Mouse (Mus musculus) forebrain, embryonic 15.5 days (tissue): ENCODE data around the gene Ccdc92b. TPM values are rescaled to one million over a fixed set of nuclear protein-coding genes. Genes with fewer than 3 reads are reported as not detected.

Experiments used
- ATAC-seq: fragments of 200-750 bp; cut with Nextera tagmentation; replicated peaks from 2 replicates; pipeline ENCODE4 v1.8.0; 2017; ENCODE audit warnings: mild to moderate bottlenecking, moderate TSS enrichment, moderate library complexity
- H3K27ac ChIP-seq: fragments of 300-500 bp; sonication (generic); replicated peaks from 2 replicates; pipeline ENCODE4 v1.5.1; 2015; ENCODE audit warnings: mild to moderate bottlenecking, inconsistent platforms
- H3K27me3 ChIP-seq: fragments of 300-500 bp; sonication (generic); 2 replicates; pipeline ENCODE4 v1.6.1; 2015; ENCODE audit warnings: inconsistent platforms
- H3K36me3 ChIP-seq: fragments of 300-500 bp; sonication (generic); 2 replicates; pipeline ENCODE4 v1.6.1; 2015; ENCODE audit warnings: mild to moderate bottlenecking, inconsistent platforms
- H3K4me1 ChIP-seq: fragments of 300-500 bp; sonication (generic); 2 replicates; pipeline ENCODE4 v1.6.1; 2015; ENCODE audit warnings: inconsistent platforms
- H3K4me2 ChIP-seq: fragments of 300-500 bp; sonication (generic); replicated peaks from 2 replicates; pipeline ENCODE4 v1.6.1; 2015; ENCODE audit warnings: mild to moderate bottlenecking, inconsistent platforms
- H3K4me3 ChIP-seq: fragments of 300-500 bp; sonication (generic); 2 replicates; pipeline ENCODE4 v1.5.1; 2015; ENCODE audit warnings: mild to moderate bottlenecking, inconsistent platforms
- H3K9ac ChIP-seq: fragments of 300-500 bp; sonication (generic); replicated peaks from 2 replicates; pipeline ENCODE4 v1.6.1; 2015; ENCODE audit warnings: mild to moderate bottlenecking, inconsistent platforms
- H3K9me3 ChIP-seq: fragments of 300-500 bp; sonication (generic); 2 replicates; pipeline ENCODE4 v1.6.1; 2016; ENCODE audit warnings: inconsistent platforms
- WGBS: fragments of 180-500 bp; shearing (Covaris S2); methylation state at CpG from one replicate; pipeline ENCODE4 v1.1.7; 2015; ENCODE audit warnings: mixed read lengths; 5-methylcytosine and 5-hydroxymethylcytosine counted together
- polyA plus RNA-seq: library from polyadenylated mRNA; unstranded; fragments of >200 nt; fragmentation: Nextera tagmentation; extraction: Ambion mirVana; gene quantifications from 2 replicates; pipeline ENCODE4 v1.2.1, GENCODE M21; 2015

The Ccdc92b gene
- polyA plus RNA-seq, 1 experiment from 2014 or later, result 3.1 TPM

GRCm38 (mm10) chr11:74589401-74590238 is 29.8 kb upstream of the Ccdc92b start:
- Histone ChIP-seq H3K4me2 (peak overlapping the region; percentile 57), H3K27me3 (peaks cover 38% of the 10 kb centered on the region)
- 2% methylated on average over 66 of the region's 66 CpGs for WGBS

GRCm38 (mm10) chr11:74590239-74590596 is 29.2 kb upstream of the Ccdc92b start:
- Histone ChIP-seq H3K27me3 (peaks cover 38% of the 10 kb centered on the region), H3K9me3 (no peaks in the 10 kb centered on the region)
- ATAC-seq, result no peak; the same call in 1 of the 2 replicates

More at GRCm38 (mm10) chr11:74589401-74590238, 29.8 kb upstream of the Ccdc92b start:
- no peaks in the 10 kb centered on the region for H3K4me1 ChIP-seq
- H3K27ac ChIP-seq, result peak overlapping the region; percentile 63
- no peaks in the 10 kb centered on the region for H3K9me3 ChIP-seq
- H3K4me3 ChIP-seq, result peak overlapping the region; percentile 49
- H3K9ac ChIP-seq, result peak overlapping the region; percentile 53
- no peaks in the 10 kb centered on the region for H3K36me3 ChIP-seq
- peak; percentile 91 for ATAC-seq

GRCm38 (mm10) chr11:74590691-74591090 is 28.7 kb upstream of the Ccdc92b start:
- peaks cover 38% of the 10 kb centered on the region for H3K27me3 ChIP-seq
- WGBS, result 28% methylated on average over 13 of the region's 13 CpGs

More at GRCm38 (mm10) chr11:74590239-74590596, 29.2 kb upstream of the Ccdc92b start:
- Histone ChIP-seq H3K27ac (peak overlapping the region; percentile 63; the same call in 1 of the 2 replicates), H3K4me2 (peak overlapping the region; percentile 57), H3K4me3 (peak overlapping the region; percentile 49), H3K36me3 (no peaks in the 10 kb centered on the region), H3K9ac (peak overlapping the region; percentile 53), H3K4me1 (no peaks in the 10 kb centered on the region)
- under 1% methylated on average over 25 of the region's 25 CpGs for WGBS

GRCm38 (mm10) chr11:74592246-74592645 is 27.2 kb upstream of the Ccdc92b start:
- Histone ChIP-seq H3K4me2 (no peak overlapping the region), H3K9me3 (no peaks in the 10 kb centered on the region), H3K36me3 (no peaks in the 10 kb centered on the region), H3K9ac (no peak overlapping the region), H3K4me1 (no peaks in the 10 kb centered on the region), H3K4me3 (no peak overlapping the region), H3K27me3 (peaks cover 38% of the 10 kb centered on the region), H3K27ac (no peak overlapping the region)
- ATAC-seq, result no peak
- 76% methylated on average over 3 of the region's 3 CpGs for WGBS

More at GRCm38 (mm10) chr11:74590691-74591090, 28.7 kb upstream of the Ccdc92b start:
- Histone ChIP-seq H3K27ac (peak overlapping the region; percentile 63; the same call in 1 of the 2 replicates), H3K9ac (peak overlapping the region; percentile 53), H3K9me3 (no peaks in the 10 kb centered on the region), H3K36me3 (no peaks in the 10 kb centered on the region), H3K4me1 (no peaks in the 10 kb centered on the region), H3K4me2 (peak overlapping the region; percentile 57), H3K4me3 (peak overlapping the region; percentile 49)
- ATAC-seq, result no peak

- no peaks in the 10 kb centered on the region for H3K36me3 ChIP-seq
- WGBS, result 74% methylated on average over 4 of the region's 4 CpGs
These were observed 22.0 kb upstream of the Ccdc92b start for GRCm38 (mm10) chr11:74597283-74597989.

GRCm38 (mm10) chr11:74597990-74598337 is 21.4 kb upstream of the Ccdc92b start:
- Histone ChIP-seq H3K4me1 (no peaks in the 10 kb centered on the region), H3K27me3 (no peaks in the 10 kb centered on the region), H3K4me3 (no peak overlapping the region), H3K9ac (no peak overlapping the region), H3K27ac (no peak overlapping the region), H3K9me3 (no peaks in the 10 kb centered on the region), H3K36me3 (no peaks in the 10 kb centered on the region), H3K4me2 (no peak overlapping the region)
- ATAC-seq, result no peak

More at GRCm38 (mm10) chr11:74597283-74597989, 22.0 kb upstream of the Ccdc92b start:
- no peaks in the 10 kb centered on the region for H3K27me3 ChIP-seq
- no peak overlapping the region for H3K4me2 ChIP-seq
- H3K4me1 ChIP-seq, result no peaks in the 10 kb centered on the region
- no peak overlapping the region for H3K27ac ChIP-seq
- no peak for ATAC-seq
- H3K9me3 ChIP-seq, result no peaks in the 10 kb centered on the region
- H3K9ac ChIP-seq, result no peak overlapping the region
- no peak overlapping the region for H3K4me3 ChIP-seq

GRCm38 (mm10) chr11:74602286-74602685 is 17.1 kb upstream of the Ccdc92b start:
- WGBS, result 86% methylated on average over 1 of the region's 1 CpGs
- ATAC-seq, result no peak
- Histone ChIP-seq H3K9ac (no peak overlapping the region), H3K4me3 (no peak overlapping the region), H3K4me1 (no peaks in the 10 kb centered on the region), H3K27ac (no peak overlapping the region), H3K27me3 (no peaks in the 10 kb centered on the region), H3K9me3 (no peaks in the 10 kb centered on the region), H3K4me2 (no peak overlapping the region), H3K36me3 (no peaks in the 10 kb centered on the region)

DNA sequence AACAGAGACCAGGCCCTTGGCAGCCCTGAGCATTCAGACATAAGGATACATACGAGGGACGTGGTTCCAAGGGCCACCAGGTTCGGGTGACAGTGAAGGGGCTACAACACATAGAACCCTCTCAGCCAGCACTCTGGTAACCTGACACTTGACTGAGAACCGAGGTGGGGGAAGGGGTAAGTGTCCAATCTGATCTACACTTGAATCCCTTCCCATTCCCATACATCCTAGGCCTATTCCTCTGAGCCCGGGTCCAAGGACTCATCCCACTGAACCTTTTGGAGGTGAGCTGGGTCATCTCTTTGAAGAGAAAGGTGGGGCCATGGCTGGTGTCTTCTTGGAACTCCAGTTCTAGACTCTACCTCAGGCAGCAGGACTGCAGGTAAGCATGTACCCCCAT is 9.3 kb upstream of the Ccdc92b start:
- 26% methylated on average over 5 of the region's 5 CpGs for WGBS
- ATAC-seq, result no peak
- Histone ChIP-seq H3K4me2 (peak overlapping the region; percentile 73; the same call in 1 of the 2 replicates), H3K4me1 (peaks cover 9% of the 10 kb centered on the region), H3K9ac (no peak overlapping the region), H3K4me3 (peak overlapping the region; percentile 40; the same call in 1 of the 2 replicates), H3K27ac (no peak overlapping the region), H3K27me3 (peaks cover 38% of the 10 kb centered on the region), H3K36me3 (no peaks in the 10 kb centered on the region), H3K9me3 (no peaks in the 10 kb centered on the region)

- H3K9ac ChIP-seq, result peak within 1 kb of the TSS; percentile 39
- H3K36me3 ChIP-seq, result no peaks in the 10 kb centered on the region
- no peaks in the 10 kb centered on the region for H3K9me3 ChIP-seq
- peaks cover 40% of the 10 kb centered on the region for H3K27me3 ChIP-seq
- WGBS, result under 1% methylated on average over 50 of the region's 50 CpGs
- H3K4me3 ChIP-seq, result peak within 1 kb of the TSS; percentile 40
- H3K4me1 ChIP-seq, result peaks cover 9% of the 10 kb centered on the region
- no peak within 1 kb of the TSS for H3K27ac ChIP-seq
- peak within 1 kb of the TSS; percentile 73 for H3K4me2 ChIP-seq
- ATAC-seq, result 0 out of 2 replicates have a peak, but pooled peaks have one; percentile 53
These were observed 8.7 kb upstream of the Ccdc92b start, which contains the start of gene Rap1gap2 for GRCm38 (mm10) chr11:74610545-74611176. Gene Rap1gap2 (minus strand): TSS chr11:74610915.

DNA sequence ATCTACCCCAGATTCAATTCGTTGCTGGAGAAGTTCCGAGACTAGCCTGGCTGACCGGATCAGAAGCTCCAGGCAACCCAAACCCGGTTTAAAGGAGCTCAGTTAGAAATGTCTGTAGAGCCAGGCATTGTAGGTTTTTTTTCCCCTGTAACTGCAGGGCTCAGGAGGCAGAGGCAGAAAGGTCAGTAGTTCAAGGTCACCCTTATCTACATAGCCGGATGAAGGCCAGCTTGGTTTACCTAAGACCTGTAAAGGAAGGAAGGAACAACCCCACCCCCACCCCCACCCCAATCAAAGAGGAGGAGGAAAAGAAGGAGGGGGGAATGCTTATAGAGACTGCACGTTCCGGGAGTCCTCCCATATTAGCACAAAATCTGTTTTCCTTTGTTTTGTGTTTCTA is 8.0 kb upstream of the Ccdc92b start:
- no peak for ATAC-seq
- H3K27ac ChIP-seq, result no peak overlapping the region
- no peaks in the 10 kb centered on the region for H3K9me3 ChIP-seq
- peaks cover 45% of the 10 kb centered on the region for H3K27me3 ChIP-seq
- 21% methylated on average over 7 of the region's 7 CpGs for WGBS
- H3K4me3 ChIP-seq, result no peak overlapping the region
- H3K4me1 ChIP-seq, result peaks cover 9% of the 10 kb centered on the region
- H3K4me2 ChIP-seq, result no peak overlapping the region
- no peak overlapping the region for H3K9ac ChIP-seq
- no peaks in the 10 kb centered on the region for H3K36me3 ChIP-seq

- WGBS, result 56% methylated on average over 4 of the region's 4 CpGs
- Histone ChIP-seq H3K9ac (no peak overlapping the region), H3K27me3 (peaks cover 45% of the 10 kb centered on the region), H3K4me1 (peaks cover 9% of the 10 kb centered on the region), H3K36me3 (no peaks in the 10 kb centered on the region), H3K9me3 (no peaks in the 10 kb centered on the region), H3K27ac (no peak overlapping the region), H3K4me2 (no peak overlapping the region), H3K4me3 (no peak overlapping the region)
- no peak for ATAC-seq
These were observed 6.0 kb upstream of the Ccdc92b start for GRCm38 (mm10) chr11:74613428-74613827.

DNA sequence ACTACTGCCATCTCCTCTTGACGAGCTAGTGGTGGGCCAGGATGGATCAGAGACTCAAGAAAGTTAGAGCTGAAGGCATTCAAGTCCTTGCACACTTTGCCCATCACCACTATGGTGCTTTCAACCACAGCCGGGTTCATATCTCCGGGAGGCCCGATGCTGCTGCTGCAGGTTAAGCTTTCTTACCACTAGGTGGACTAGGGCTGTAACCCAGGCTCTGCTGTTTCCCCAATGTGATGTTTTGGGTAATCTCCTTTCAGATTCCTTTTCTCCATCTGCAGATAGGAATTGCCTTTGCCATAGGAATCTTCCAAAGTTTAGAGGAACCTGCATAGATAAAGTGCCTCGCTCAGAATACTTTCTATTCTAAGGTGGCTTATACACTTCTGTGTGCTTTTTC is 3.8 kb upstream of the Ccdc92b start:
- no peak for ATAC-seq
- no peaks in the 10 kb centered on the region for H3K9me3 ChIP-seq
- no peak overlapping the region for H3K9ac ChIP-seq
- H3K4me2 ChIP-seq, result no peak overlapping the region
- H3K27me3 ChIP-seq, result peaks cover 38% of the 10 kb centered on the region
- WGBS, result 54% methylated on average over 5 of the region's 5 CpGs
- H3K4me1 ChIP-seq, result peaks cover 18% of the 10 kb centered on the region
- no peaks in the 10 kb centered on the region for H3K36me3 ChIP-seq
- no peak overlapping the region for H3K27ac ChIP-seq
- no peak overlapping the region for H3K4me3 ChIP-seq
